Mouse (Mus musculus) cerebellum, postnatal 25 days (tissue): ENCODE data around the gene Phf19.
A peak's percentile ranks its signal among the peaks of the same experiment; 100 is the strongest.

Experiments
- DNase-seq, 2 experiments: peaks; one replicate each; pipeline ENCODE4 v3.0.0; 2021; ENCODE audit warnings: mixed read lengths in 2 of 2

Phf19 gene

DNA sequence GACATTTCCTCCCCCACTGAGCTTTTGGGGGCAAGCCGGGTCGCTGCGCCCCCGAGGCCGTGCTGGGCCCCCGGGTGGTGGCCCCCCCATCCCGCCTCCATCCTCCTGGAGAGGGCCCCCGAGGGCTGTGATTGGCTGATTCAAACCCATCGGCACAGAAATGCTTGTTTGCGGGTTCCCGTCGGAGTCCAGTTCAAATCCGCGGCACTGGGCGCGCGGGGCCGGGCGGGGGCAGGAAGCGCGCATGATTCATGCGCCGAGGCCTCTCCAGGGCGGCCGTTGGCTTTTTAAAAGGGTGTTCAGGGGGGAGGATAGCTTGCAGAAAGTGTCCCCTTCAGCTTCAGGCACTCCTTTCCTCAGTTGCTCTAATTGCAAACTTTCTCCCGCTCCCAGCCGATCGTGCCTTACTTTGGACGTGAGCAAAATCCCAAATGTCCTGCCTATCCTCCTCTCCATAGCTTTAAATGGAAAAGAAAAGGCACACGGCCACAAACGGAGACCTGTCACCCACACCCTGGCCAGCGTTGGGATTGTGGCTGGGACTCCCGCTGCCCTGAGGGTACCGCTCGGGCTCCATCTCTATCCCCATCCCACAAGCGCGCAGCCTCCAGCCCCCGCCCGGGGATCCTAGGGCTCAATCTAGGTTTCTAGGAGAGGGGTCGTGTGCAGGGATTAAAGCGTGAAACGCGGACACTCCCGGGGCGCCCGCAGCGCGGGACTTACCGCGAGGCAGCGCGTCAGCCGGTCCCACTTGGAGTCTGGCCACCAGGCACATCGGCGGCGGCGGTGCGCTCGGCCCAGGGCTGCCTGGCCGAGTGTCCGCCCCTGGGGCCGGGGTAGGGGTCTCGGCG lies at the start of gene Phf19:
Phf19 (minus strand) TSS at position 809 of the 851 bp plus-strand sequence.
- peak in 1 of 2 experiments; percentile 38 for DNase-seq

DNA sequence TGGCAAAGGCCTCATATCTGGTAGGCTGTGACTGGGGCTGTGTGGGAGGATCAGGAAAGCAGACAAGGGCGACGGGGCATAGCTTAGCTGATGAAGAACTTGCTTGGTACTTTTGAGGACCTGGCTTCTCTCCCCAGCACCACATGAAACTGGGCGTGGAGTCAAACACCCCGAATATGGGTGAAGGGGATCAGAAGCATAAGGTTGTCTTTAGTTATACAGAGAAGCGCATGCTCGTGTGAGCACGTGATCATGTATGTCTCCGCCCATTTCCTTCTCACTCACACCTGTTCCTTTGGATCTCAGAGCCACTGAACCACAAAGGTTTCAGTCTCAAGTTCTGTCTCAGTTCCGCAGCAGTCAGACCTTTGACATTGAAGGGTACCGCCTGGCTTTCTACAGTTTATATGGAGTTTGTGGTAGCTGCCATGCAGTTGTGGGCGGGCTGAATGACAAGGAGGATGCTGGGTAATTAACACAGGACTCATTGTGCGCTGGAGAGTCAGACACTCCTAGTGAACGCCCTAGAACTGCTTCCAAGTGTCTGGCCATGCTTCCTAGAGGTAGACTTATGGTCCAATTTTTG lies 49.6 kb upstream of the Phf19 start:
- no peak for DNase-seq

- DNase-seq: no peak
Observed at GRCm38 (mm10) chr2:34962893-34963292, 49.1 kb upstream of the Phf19 start.

DNA sequence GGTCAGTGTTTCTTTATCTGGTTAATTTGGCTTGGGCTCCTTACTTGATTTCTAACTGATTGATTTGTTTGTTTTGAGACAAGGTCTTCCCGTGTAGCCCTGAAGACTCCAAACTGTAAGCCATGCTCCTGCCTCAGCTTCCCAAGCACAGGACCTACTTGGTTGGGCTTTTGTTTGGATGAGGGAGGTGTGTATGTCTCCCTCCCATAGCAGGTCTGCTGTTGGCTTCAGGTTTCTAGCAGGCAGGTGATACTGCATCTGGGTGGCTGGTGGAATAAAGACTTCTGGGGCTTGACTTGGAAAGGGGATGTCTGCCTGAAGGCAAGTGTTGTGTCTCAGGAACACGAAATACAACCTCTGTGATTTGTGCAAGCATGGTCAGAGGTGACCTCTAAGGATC lies 48.4 kb upstream of the Phf19 start:
- DNase-seq: no peak

DNA sequence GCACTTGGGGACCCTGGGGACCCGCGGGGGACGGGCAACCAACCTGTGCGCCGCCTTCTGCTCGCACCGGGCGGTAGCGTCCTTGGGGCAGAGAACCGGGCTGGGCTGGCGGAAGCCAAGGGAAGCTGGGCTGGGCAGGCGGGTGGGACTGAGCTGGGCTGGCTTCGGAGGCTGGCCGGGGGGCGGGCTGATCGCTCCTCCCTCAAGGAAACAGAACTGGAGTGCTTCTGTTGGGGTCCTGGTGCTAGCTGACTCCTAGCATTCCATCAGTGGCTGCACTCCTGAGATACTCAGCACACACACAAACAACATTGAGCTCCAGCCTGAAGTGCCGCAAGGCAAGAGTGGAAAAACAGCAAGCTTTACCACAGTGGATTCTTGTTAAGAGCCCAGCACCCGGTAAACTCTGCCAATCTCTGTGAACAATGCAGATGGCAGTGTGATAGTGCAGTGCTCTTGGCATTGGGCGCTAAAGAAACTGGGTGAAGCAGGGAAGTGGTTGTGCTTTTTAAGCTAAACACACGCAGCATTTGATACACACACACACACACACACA lies 47.7 kb upstream of the Phf19 start, which contains the start of gene Traf1:
Traf1 (minus strand) TSS at position 292 of the 556 bp plus-strand sequence.
- peak; percentile 14 to 17 for DNase-seq

GRCm38 (mm10) chr2:34960966-34961365 lies 47.1 kb upstream of the Phf19 start:
- DNase-seq: no peak

- no peak for DNase-seq
Observed at GRCm38 (mm10) chr2:34960466-34960865, 46.6 kb upstream of the Phf19 start.

DNA sequence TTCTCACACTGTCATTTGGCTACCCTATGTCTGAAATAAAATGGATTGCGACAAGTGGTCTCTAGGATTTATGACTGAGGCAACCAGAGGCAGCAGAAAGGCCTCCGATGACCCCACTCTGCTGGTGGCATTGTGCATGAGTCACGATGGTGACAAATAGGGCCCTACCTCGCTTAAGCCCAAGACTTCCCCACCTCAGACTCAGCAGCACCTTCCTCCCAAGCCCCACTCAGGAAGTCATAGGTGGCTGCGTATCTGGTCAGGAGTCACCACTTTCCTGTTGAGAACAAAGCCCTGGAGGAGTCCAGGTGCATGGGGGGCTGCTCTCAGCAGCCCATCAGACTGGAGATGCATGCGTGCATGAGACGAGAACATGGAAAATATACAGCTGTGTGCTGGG lies 44.8 kb upstream of the Phf19 start:
- no peak for DNase-seq

DNA sequence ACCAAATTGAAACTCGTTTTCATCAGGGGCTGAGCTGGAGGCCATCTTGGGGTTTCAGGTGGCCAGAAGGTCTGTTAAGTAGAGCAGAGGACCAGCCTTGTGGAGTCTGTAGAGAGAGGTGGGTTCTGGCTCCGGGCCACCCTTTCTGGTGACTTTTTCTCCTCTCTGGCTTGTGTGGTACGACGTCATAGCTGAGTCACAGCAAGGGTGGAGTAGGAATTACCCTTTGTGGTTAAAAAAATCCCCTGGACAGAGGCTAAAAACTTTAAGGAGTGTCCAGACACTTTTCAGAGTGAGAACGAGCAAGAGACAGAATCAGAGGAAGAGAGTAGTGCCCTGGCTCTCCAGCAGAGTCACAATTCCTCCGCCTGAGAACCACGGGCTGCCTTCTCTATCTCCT lies 44.2 kb upstream of the Phf19 start:
- no peak for DNase-seq

DNA sequence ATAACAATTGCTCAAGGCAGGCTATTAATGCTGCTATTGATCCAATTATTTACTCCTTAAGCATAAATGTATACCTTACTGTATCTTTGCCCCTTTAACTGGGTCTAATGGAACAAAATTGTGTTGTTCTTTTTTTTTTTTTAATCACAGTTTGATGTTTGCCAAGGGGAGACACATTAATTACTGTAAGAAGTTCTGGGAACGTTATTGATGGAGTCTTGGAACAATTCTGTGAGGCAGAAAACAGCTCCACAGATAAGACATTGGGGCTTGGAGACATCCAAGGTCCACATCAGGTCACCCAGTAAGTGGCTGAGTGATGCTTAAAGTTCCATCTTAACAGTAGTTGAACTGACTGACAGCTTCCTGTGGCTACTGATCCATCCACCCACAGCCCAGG lies 43.6 kb upstream of the Phf19 start:
- DNase-seq: no peak

GRCm38 (mm10) chr2:34956941-34957340 lies 43.1 kb upstream of the Phf19 start:
- no peak for DNase-seq

DNA sequence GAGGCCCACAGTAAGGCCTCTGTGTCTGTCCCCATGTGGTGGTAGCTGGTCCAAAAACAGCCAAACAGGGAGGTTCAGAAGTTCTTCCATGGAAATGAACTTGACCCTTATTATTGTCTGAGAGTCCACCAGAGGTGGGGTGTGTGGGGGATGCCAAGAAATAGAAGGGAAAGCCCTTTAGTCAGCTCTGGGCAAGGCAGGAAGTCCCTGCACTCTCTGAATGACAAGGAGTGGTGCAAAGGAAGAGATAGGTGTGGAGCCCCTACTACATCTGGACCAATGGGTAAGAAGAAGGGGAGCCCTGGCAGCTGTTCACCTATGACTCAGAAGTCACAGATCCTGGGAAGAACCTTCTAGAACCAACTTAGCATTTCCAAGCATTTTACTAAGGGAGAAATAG lies 40.5 kb upstream of the Phf19 start:
- no peak for DNase-seq

- no peak for DNase-seq
Observed at GRCm38 (mm10) chr2:34953547-34954116, 39.8 kb upstream of the Phf19 start.

DNA sequence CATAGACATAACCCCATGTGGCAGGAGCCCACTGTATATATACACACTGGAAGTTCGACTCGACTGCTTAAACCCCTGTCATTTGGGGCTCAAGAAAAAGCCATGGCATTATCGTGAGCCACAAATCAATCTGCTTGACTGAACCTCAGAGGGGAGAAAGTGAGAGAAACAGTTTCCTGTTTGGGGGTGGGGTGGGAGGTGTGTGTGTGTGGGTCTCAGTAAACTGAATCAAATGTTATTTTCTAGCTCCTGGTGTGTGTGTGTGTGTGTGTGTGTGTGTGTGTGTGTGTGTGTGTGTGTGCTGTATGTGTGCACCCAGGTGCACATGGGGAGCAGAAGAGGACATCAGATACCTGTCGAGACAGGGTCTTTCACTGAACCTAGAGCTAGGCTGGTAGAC lies 39.2 kb upstream of the Phf19 start:
- no peak for DNase-seq

- no peak for DNase-seq
Observed at GRCm38 (mm10) chr2:34951469-34951868, 37.6 kb upstream of the Phf19 start.

- no peak for DNase-seq
Observed at GRCm38 (mm10) chr2:34948622-34949021, 34.8 kb upstream of the Phf19 start.

DNA sequence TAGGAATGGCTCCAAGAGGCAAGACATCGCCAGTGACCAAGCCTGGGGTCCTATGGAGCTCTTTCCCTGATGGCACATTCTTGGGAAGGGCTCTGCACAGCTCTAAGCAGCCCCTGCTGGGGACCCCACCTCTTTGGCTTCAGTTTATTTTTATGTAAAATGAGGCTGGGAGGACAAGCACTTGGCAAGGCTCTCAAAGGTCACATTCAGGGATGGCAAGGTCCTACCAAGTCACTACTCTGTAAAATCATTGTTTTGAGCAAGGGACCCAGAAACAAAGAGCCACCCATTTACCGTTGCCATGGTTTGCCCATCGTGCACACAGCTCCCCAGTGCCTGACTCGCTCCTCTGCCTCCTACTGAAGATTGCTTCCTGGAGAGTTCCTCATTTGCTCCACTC lies 32.2 kb upstream of the Phf19 start:
- no peak for DNase-seq

- no peak for DNase-seq
Observed at GRCm38 (mm10) chr2:34945580-34945979, 31.8 kb upstream of the Phf19 start.

DNA sequence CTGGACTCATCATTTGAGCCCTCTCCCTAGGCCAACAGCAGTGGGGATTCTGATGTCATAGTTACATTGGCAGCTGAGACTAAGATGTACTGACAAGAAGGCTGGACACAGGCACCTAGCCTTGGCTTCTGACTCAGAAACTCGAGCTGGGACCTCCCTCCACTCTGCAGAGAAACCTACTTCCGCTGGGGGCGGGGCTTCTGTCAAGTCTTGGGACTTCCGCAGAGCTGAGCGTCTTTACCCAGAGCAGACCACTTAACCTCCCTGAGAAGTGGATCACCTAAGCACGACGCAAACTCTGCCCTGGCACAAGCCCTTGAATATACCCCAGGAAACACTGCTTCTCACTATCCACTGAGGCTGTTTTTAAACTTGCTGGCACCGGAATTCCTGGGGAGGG lies 30.9 kb upstream of the Phf19 start:
- no peak for DNase-seq

DNA sequence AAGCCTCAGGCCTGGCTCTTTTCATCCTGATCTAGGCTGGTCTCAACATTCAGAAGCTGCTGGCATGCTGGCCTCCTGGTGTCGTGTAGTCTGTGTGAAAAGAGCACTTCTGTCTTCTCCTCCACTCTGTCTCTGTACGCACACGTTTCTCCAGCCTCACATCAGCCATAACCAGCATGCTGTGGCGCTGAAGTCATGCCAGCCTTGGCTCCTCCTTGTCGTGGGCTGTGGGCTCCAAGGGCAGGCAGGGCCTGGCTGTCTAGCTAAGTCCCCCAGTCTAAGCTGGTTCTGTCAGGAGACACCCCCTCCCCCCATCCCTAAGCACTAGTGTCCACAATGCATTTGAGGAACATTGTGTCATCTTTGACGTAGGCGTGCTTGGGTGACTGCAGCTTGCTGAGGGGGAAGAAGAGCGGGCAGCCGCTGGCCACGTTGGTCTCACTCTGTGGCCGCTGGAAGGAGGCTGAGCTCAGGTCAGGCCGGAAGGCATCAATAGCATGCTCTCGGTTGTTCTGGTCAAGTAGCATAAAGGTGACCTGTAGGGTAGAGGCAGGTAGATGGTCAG lies 29.8 kb upstream of the Phf19 start:
- DNase-seq: no peak

DNA sequence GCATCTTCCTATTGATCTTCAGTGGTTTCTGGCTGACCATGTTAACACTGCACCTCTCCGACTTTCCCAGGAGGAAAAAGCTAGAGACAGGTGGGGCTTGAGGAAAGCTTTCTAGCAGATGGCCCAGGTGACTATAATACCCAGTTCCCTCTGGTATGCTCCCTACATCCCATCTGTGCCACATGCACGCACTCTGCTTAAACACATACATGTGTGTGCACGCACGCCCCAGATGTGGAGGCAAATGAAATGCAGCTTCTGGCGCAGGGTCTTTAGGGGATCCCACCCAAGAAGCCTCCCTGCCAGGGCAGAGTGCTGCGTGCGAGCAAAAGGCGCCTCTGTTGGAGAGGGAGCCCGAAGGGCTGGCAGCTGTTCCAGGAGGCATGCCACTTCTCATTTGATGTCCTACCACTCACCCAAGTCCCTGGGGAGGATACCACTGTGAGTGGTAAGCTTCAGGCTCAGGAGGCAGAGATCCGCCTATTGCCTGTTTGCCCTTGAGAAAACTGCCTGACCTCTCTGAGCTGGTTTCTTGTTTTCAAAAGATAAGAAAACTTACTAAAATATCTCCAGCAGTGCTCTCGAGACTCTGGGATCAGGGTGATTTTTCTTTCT lies 27.3 kb upstream of the Phf19 start:
- DNase-seq: no peak

DNA sequence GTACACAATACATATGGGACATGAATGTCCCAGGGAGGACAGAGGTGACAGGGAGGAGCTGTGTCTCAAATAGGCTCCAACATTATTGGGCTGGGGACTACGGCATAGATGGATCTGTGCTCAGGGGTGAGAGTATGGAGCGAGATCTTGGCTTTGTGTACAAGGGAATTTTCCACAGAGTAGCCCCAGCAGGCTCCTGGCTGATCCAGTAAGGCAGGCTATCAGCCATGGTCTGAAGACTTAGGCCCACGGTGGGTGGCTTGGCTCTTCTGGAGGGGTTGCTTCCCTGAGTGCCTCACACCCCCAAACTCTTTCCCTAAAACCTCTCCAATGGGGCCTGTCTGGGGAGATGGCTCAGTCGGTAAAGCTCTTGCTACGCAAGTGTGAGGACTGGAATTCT lies 26.4 kb upstream of the Phf19 start:
- no peak for DNase-seq
